Mouse (Mus musculus) heart, postnatal 0 days (tissue): Measurements from ENCODE around the gene Fasn.

Experiments used
- CTCF ChIP-seq: IDR thresholded peaks from 2 replicates; pipeline ENCODE4 v1.5.1; 2016; ENCODE audit warnings: antibody characterized with exemption, control low read depth, low read depth
- EP300 ChIP-seq: IDR thresholded peaks from 2 replicates; pipeline ENCODE4 v1.6.1; 2016; ENCODE audit warnings: antibody characterized with exemption, low read depth

- no peak for TF ChIP-seq CTCF
- no peak for TF ChIP-seq EP300
Measured at GRCm38 (mm10) chr11:120862819-120863218, 38.5 kb upstream of the Fasn start.
